Mouse (Mus musculus): ENCODE measurements around the gene Frzb. TPM values are rescaled to one million over a fixed set of nuclear protein-coding genes. Genes with fewer than 3 reads are reported as not detected.
A peak's percentile ranks its signal among the peaks of the same experiment; 100 is the strongest.

Frzb gene
- polyA plus RNA-seq, 1 experiment from 2014 or later: 0.24 TPM

GRCm38 (mm10) chr2:80433254-80433876 lies 14.1 kb downstream of the Frzb start:
- Histone ChIP-seq H3K4me1 (ENCODE audit: insufficient read depth, low read depth, low read length) (no peaks in the 10 kb centered on the region), H3K27ac (ENCODE audit: low read length) (no peak overlapping the region), H3K4me3 (ENCODE audit: low read depth, low read length) (no peak overlapping the region), H3K27me3 (replicated peaks; ENCODE audit: insufficient read depth, low read length) (no peaks in the 10 kb centered on the region), H3K9me3 (ENCODE audit: low read length) (no peaks in the 10 kb centered on the region), H3K36me3 (ENCODE audit: insufficient read depth, low read length) (no peaks in the 10 kb centered on the region), H3K9ac (replicated peaks; ENCODE audit: low read depth) (no peak overlapping the region), H3K4me2 (replicated peaks; ENCODE audit: low read depth, low read length) (no peak overlapping the region)
- DNase-seq (ENCODE audit: low spot score): peak; percentile 13
- TF ChIP-seq CTCF (IDR thresholded peaks at IDR 0.05) (no peak), EP300 (IDR thresholded peaks at IDR 0.05) (no peak)
- WGBS: 70% methylated on average over 6 of the region's 6 CpGs
- no peak for ATAC-seq

GRCm38 (mm10) chr2:80430357-80431053 lies 16.9 kb downstream of the Frzb start:
- 23% methylated on average over 1 of the region's 1 CpGs for WGBS
- ATAC-seq (no peak), DNase-seq (ENCODE audit: low spot score) (no peak)

GRCm38 (mm10) chr2:80423116-80423515 lies 24.3 kb downstream of the Frzb start:
- WGBS: 93% methylated on average over 5 of the region's 5 CpGs
- TF ChIP-seq CTCF (IDR thresholded peaks at IDR 0.05) (no peak), EP300 (IDR thresholded peaks at IDR 0.05) (no peak)
- no peaks in the 10 kb centered on the region for H3K36me3 ChIP-seq (ENCODE audit: insufficient read depth, low read length)

More at GRCm38 (mm10) chr2:80430357-80431053, 16.9 kb downstream of the Frzb start:
- Histone ChIP-seq H3K4me1 (ENCODE audit: insufficient read depth, low read depth, low read length) (no peaks in the 10 kb centered on the region), H3K4me3 (ENCODE audit: low read depth, low read length) (no peak overlapping the region), H3K9ac (replicated peaks; ENCODE audit: low read depth) (no peak overlapping the region), H3K27ac (ENCODE audit: low read length) (no peak overlapping the region), H3K4me2 (replicated peaks; ENCODE audit: low read depth, low read length) (no peak overlapping the region), H3K9me3 (ENCODE audit: low read length) (no peaks in the 10 kb centered on the region), H3K27me3 (replicated peaks; ENCODE audit: insufficient read depth, low read length) (no peaks in the 10 kb centered on the region), H3K36me3 (ENCODE audit: insufficient read depth, low read length) (no peaks in the 10 kb centered on the region)
- no peak for TF ChIP-seq CTCF (IDR thresholded peaks at IDR 0.05)
- no peak for TF ChIP-seq EP300 (IDR thresholded peaks at IDR 0.05)

GRCm38 (mm10) chr2:80421990-80422389 lies 25.4 kb downstream of the Frzb start:
- Histone ChIP-seq H3K9me3 (ENCODE audit: low read length) (no peaks in the 10 kb centered on the region), H3K9ac (replicated peaks; ENCODE audit: low read depth) (no peak overlapping the region), H3K27me3 (replicated peaks; ENCODE audit: insufficient read depth, low read length) (no peaks in the 10 kb centered on the region), H3K4me2 (replicated peaks; ENCODE audit: low read depth, low read length) (no peak overlapping the region), H3K27ac (ENCODE audit: low read length) (no peak overlapping the region), H3K4me1 (ENCODE audit: insufficient read depth, low read depth, low read length) (no peaks in the 10 kb centered on the region), H3K4me3 (ENCODE audit: low read depth, low read length) (no peak overlapping the region), H3K36me3 (ENCODE audit: insufficient read depth, low read length) (no peaks in the 10 kb centered on the region)
- DNase-seq (ENCODE audit: low spot score) (no peak), ATAC-seq (no peak)
- no peak for TF ChIP-seq CTCF (IDR thresholded peaks at IDR 0.05)
- no peak for TF ChIP-seq EP300 (IDR thresholded peaks at IDR 0.05)
- WGBS: 50% methylated on average over 1 of the region's 1 CpGs

More at GRCm38 (mm10) chr2:80423116-80423515, 24.3 kb downstream of the Frzb start:
- Histone ChIP-seq H3K27ac (ENCODE audit: low read length) (no peak overlapping the region), H3K4me2 (replicated peaks; ENCODE audit: low read depth, low read length) (no peak overlapping the region), H3K27me3 (replicated peaks; ENCODE audit: insufficient read depth, low read length) (no peaks in the 10 kb centered on the region), H3K9ac (replicated peaks; ENCODE audit: low read depth) (no peak overlapping the region), H3K4me3 (ENCODE audit: low read depth, low read length) (no peak overlapping the region), H3K4me1 (ENCODE audit: insufficient read depth, low read depth, low read length) (no peaks in the 10 kb centered on the region), H3K9me3 (ENCODE audit: low read length) (no peaks in the 10 kb centered on the region)
- ATAC-seq: no peak
- DNase-seq (ENCODE audit: low spot score): no peak

- H3K9ac ChIP-seq (replicated peaks; ENCODE audit: low read depth): no peak overlapping the region
- no peak for TF ChIP-seq CTCF (IDR thresholded peaks at IDR 0.05)
- no peak for TF ChIP-seq EP300 (IDR thresholded peaks at IDR 0.05)
- WGBS: 85% methylated on average over 6 of the region's 6 CpGs
These were observed 31.1 kb downstream of the Frzb start for GRCm38 (mm10) chr2:80416286-80416685.

GRCm38 (mm10) chr2:80414387-80414786 lies 33.0 kb downstream of the Frzb start:
- Histone ChIP-seq H3K4me1 (ENCODE audit: insufficient read depth, low read depth, low read length) (no peaks in the 10 kb centered on the region), H3K27me3 (replicated peaks; ENCODE audit: insufficient read depth, low read length) (no peaks in the 10 kb centered on the region), H3K9me3 (ENCODE audit: low read length) (no peaks in the 10 kb centered on the region), H3K27ac (ENCODE audit: low read length) (no peak overlapping the region), H3K4me3 (ENCODE audit: low read depth, low read length) (no peak overlapping the region), H3K36me3 (ENCODE audit: insufficient read depth, low read length) (no peaks in the 10 kb centered on the region), H3K9ac (replicated peaks; ENCODE audit: low read depth) (no peak overlapping the region), H3K4me2 (replicated peaks; ENCODE audit: low read depth, low read length) (no peak overlapping the region)
- ATAC-seq: no peak
- 77% methylated on average over 3 of the region's 3 CpGs for WGBS
- DNase-seq (ENCODE audit: low spot score): no peak
- no peak for TF ChIP-seq CTCF (IDR thresholded peaks at IDR 0.05)
- no peak for TF ChIP-seq EP300 (IDR thresholded peaks at IDR 0.05)

More at GRCm38 (mm10) chr2:80416286-80416685, 31.1 kb downstream of the Frzb start:
- ATAC-seq (no peak), DNase-seq (ENCODE audit: low spot score) (no peak)
- Histone ChIP-seq H3K9me3 (ENCODE audit: low read length) (no peaks in the 10 kb centered on the region), H3K4me3 (ENCODE audit: low read depth, low read length) (no peak overlapping the region), H3K36me3 (ENCODE audit: insufficient read depth, low read length) (no peaks in the 10 kb centered on the region), H3K4me2 (replicated peaks; ENCODE audit: low read depth, low read length) (no peak overlapping the region), H3K4me1 (ENCODE audit: insufficient read depth, low read depth, low read length) (no peaks in the 10 kb centered on the region), H3K27ac (ENCODE audit: low read length) (no peak overlapping the region), H3K27me3 (replicated peaks; ENCODE audit: insufficient read depth, low read length) (no peaks in the 10 kb centered on the region)
